Comparison of ENCODE assay signal across 18 mouse cellular contexts in genomic region chr1:151811456-151811855, GRCm38 (mm10).
"Had no signal": no experiment of that assay in that cellular context is flagged by ENCODE, and none has a peak within 500 bp of the region (broad histone marks: within the 10 kb centered on the region; RNA-seq: fewer than 3 reads in every experiment).

No protein-coding gene starts in this region.

- DNase-seq: kidney, postnatal 10 days; kidney, postnatal 36 days; layer of hippocampus, postnatal 36 days; liver, embryonic 13.5 days; lung, adult 2 months; lung, postnatal 14 days; lung, postnatal 4 days; right cerebral cortex, adult 18-20 months; right cerebral cortex, postnatal 14 days; right cerebral cortex, postnatal 4 days; thymus, adult 2 months; thymus, postnatal 14 days; thymus, postnatal 4 days had no signal

- H3K4me2 ChIP-seq: liver, embryonic 13.5 days; midbrain, embryonic 12.5 days; neural tube, embryonic 12.5 days; neural tube, embryonic 15.5 days had no signal

- H3K27me3 ChIP-seq: liver, embryonic 13.5 days; midbrain, embryonic 12.5 days; neural tube, embryonic 12.5 days; neural tube, embryonic 15.5 days had no signal

- H3K9ac ChIP-seq: liver, embryonic 13.5 days; midbrain, embryonic 12.5 days; neural tube, embryonic 12.5 days; neural tube, embryonic 15.5 days had no signal

- H3K4me1 ChIP-seq: liver, embryonic 13.5 days; midbrain, embryonic 12.5 days; neural tube, embryonic 15.5 days had no signal

- H3K27ac ChIP-seq: left cerebral cortex, adult 2 months; liver, embryonic 13.5 days; midbrain, embryonic 12.5 days; neural tube, embryonic 12.5 days; neural tube, embryonic 15.5 days; stomach, postnatal 0 days had no signal

- H3K9me3 ChIP-seq: liver, embryonic 13.5 days; midbrain, embryonic 12.5 days; neural tube, embryonic 12.5 days; neural tube, embryonic 15.5 days had no signal

- H3K4me3 ChIP-seq: left cerebral cortex, adult 2 months; liver, embryonic 13.5 days; midbrain, embryonic 12.5 days; neural tube, embryonic 12.5 days; neural tube, embryonic 15.5 days had no signal
